Mouse (Mus musculus): ENCODE results near the gene Kmt2e. TPM values are rescaled to one million over a fixed set of nuclear protein-coding genes. Genes with fewer than 3 reads are reported as not detected.

Gene Kmt2e
- polyA plus RNA-seq, 1 experiment from 2014 or later: 63.4 TPM

- no peak for ATAC-seq (ENCODE audit: insufficient number of reproducible peaks, insufficient read depth, low FRiP score, low read depth)
- Histone ChIP-seq H3K27me3 (ENCODE audit: control insufficient read depth, insufficient read depth, low read length) (no peaks in the 10 kb centered on the region), H3K4me1 (ENCODE audit: control insufficient read depth in 2 of 2, insufficient read depth in 2 of 2, low read length in 2 of 2) (no peaks in the 10 kb centered on the region), H3K4me3 (ENCODE audit: control insufficient read depth in 1 of 2, insufficient read depth in 1 of 2, low read depth in 1 of 2, low read length in 2 of 2) (no peak overlapping the region), H3K9me3 (ENCODE audit: control insufficient read depth, low read length) (no peaks in the 10 kb centered on the region), H3K4me2 (ENCODE audit: low read length) (no peak overlapping the region), H3K9ac (ENCODE audit: low read length) (no peak overlapping the region), H3K27ac (replicated peaks in 1 of 2; ENCODE audit: control insufficient read depth in 1 of 2, insufficient read depth in 1 of 2, low read depth in 2 of 2, low read length in 2 of 2) (no peak overlapping the region), H3K36me3 (ENCODE audit: control insufficient read depth, insufficient read depth, low read length) (peaks cover 29% of the 10 kb centered on the region)
- WGBS: 10% methylated on average over 2 of the region's 2 CpGs
Measured at GRCm38 (mm10) chr5:23401999-23402398, 32.2 kb upstream of the Kmt2e start.

DNA sequence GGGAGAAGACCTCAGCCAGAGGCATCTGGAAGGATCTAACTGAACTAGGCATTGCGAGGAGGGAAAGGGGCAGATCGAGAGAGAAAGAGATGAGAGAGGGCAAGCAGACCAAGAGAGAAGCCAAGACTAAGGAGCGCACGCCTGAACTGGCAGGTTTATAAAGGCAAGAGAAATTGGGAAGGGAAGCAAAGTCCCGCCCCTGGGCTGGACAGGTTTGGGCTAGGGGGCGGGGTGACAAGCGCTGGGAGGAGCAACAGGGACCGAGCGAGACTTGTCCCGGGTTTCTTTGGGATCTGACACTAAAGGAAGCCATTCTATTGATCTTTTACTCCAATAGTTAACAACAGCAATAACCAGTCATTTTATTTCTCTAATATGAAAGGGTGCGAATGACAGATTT is 31.1 kb upstream of the Kmt2e start:
- H3K27ac ChIP-seq (replicated peaks in 1 of 2; ENCODE audit: control insufficient read depth in 1 of 2, insufficient read depth in 1 of 2, low read depth in 2 of 2, low read length in 2 of 2): no peak overlapping the region
- no peak overlapping the region for H3K4me2 ChIP-seq (ENCODE audit: low read length)
- no peaks in the 10 kb centered on the region for H3K27me3 ChIP-seq (ENCODE audit: control insufficient read depth, insufficient read depth, low read length)
- WGBS: 64% methylated on average over 11 of the region's 11 CpGs
- no peak overlapping the region for H3K4me3 ChIP-seq (ENCODE audit: control insufficient read depth in 1 of 2, insufficient read depth in 1 of 2, low read depth in 1 of 2, low read length in 2 of 2)
- no peaks in the 10 kb centered on the region for H3K9me3 ChIP-seq (ENCODE audit: control insufficient read depth, low read length)
- H3K4me1 ChIP-seq (ENCODE audit: control insufficient read depth in 2 of 2, insufficient read depth in 2 of 2, low read length in 2 of 2): peaks cover 0 to 3% of the 10 kb centered on the region in 2 experiments; a peak in 1 of 4 replicates
- peaks cover 29% of the 10 kb centered on the region for H3K36me3 ChIP-seq (ENCODE audit: control insufficient read depth, insufficient read depth, low read length)
- no peak for ATAC-seq (ENCODE audit: insufficient number of reproducible peaks, insufficient read depth, low FRiP score, low read depth)
- no peak overlapping the region for H3K9ac ChIP-seq (ENCODE audit: low read length)

DNA sequence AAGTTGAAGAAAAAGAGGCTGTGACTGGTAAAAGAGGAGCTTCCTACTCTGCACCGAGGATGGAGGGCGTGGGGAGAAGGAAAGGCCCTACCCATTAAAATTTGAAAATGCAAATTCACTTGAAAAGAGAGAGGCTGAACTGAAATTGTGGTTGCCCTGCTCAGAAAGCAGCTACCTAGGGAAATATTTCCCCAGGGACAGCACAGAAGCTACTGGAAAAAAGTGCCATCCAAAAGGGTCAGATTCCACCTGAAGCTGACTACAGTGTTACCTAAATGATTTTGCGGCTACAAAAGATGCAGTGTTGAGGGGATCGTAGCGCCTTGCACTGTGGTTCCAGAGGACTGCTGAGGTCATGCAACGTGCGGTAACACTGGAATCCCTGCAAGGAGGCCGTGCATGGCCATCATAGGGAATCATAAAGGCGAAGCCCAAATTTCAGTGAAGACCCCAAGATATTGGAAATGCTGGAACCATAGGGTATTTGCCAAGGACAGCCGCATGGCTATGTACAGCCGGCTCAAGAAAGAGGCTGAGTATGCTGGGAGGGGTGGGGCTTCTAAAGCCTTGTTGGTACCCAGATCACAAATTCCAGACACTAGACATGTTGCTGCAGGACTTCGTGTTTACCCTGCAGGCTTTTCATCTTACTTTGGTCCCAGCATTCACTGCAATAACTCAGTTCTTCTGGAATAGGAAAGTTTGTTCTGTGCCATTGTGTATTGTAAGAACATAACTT is 28.4 kb upstream of the Kmt2e start:
- peaks cover 35% of the 10 kb centered on the region for H3K36me3 ChIP-seq (ENCODE audit: control insufficient read depth, insufficient read depth, low read length)

DNA sequence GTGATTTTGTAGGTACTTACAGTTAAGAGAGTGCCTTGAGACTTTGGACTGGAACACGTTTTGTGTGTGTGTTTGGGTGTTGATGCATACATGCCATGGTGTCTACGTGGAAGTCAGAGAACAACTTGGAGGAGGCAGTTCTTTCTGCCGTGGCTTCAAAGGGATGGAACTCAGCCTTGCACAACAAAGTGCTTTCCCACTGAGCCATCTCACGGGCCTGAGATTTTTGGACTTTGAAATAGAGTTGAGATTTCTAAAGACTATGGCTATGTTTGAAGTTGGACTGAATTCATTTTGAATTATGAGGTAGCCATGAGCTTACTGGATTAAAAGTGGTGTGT is 27.9 kb upstream of the Kmt2e start:
- 80% methylated on average over 4 of the region's 4 CpGs for WGBS
- H3K9ac ChIP-seq (ENCODE audit: low read length): no peak overlapping the region
- H3K4me2 ChIP-seq (ENCODE audit: low read length): no peak overlapping the region
- no peaks in the 10 kb centered on the region for H3K27me3 ChIP-seq (ENCODE audit: control insufficient read depth, insufficient read depth, low read length)
- no peaks in the 10 kb centered on the region for H3K9me3 ChIP-seq (ENCODE audit: control insufficient read depth, low read length)
- peaks cover 32% of the 10 kb centered on the region for H3K36me3 ChIP-seq (ENCODE audit: control insufficient read depth, insufficient read depth, low read length)
- ATAC-seq (ENCODE audit: insufficient number of reproducible peaks, insufficient read depth, low FRiP score, low read depth): no peak
- no peak overlapping the region for H3K4me3 ChIP-seq (ENCODE audit: control insufficient read depth in 1 of 2, insufficient read depth in 1 of 2, low read depth in 1 of 2, low read length in 2 of 2)
- H3K27ac ChIP-seq (replicated peaks in 1 of 2; ENCODE audit: control insufficient read depth in 1 of 2, insufficient read depth in 1 of 2, low read depth in 2 of 2, low read length in 2 of 2): no peak overlapping the region
- H3K4me1 ChIP-seq (ENCODE audit: control insufficient read depth in 2 of 2, insufficient read depth in 2 of 2, low read length in 2 of 2): peaks cover 7 to 24% of the 10 kb centered on the region in 2 experiments

More for the DNA sequence above, 28.4 kb upstream of the Kmt2e start:
- Histone ChIP-seq H3K4me2 (ENCODE audit: low read length) (no peak overlapping the region), H3K4me1 (ENCODE audit: control insufficient read depth in 2 of 2, insufficient read depth in 2 of 2, low read length in 2 of 2) (peaks cover 7 to 19% of the 10 kb centered on the region in 2 experiments), H3K27me3 (ENCODE audit: control insufficient read depth, insufficient read depth, low read length) (no peaks in the 10 kb centered on the region), H3K9me3 (ENCODE audit: control insufficient read depth, low read length) (no peaks in the 10 kb centered on the region), H3K9ac (ENCODE audit: low read length) (no peak overlapping the region), H3K27ac (replicated peaks in 1 of 2; ENCODE audit: control insufficient read depth in 1 of 2, insufficient read depth in 1 of 2, low read depth in 2 of 2, low read length in 2 of 2) (no peak overlapping the region), H3K4me3 (ENCODE audit: control insufficient read depth in 1 of 2, insufficient read depth in 1 of 2, low read depth in 1 of 2, low read length in 2 of 2) (no peak overlapping the region)
- 89% methylated on average over 12 of the region's 12 CpGs for WGBS
- no peak for ATAC-seq (ENCODE audit: insufficient number of reproducible peaks, insufficient read depth, low FRiP score, low read depth)

DNA sequence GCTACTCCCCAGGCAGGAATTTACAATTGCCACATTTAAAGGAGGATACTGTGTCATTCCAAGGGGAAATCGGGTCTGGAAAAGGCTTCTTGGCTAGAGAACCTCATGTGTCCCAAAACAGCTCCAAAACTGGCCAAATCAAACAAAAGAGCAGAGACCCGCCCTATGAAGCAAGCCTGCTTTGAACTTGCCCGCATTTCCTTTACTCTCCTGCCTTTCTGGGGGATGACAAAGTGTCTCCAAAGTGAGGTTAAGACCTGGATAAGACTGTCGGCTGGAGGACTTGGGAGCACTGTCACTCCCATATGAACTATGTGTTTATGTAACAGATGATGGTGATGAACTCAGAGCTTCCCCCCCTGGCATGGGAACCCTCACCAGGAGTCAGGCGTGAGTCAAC is 26.1 kb upstream of the Kmt2e start:
- H3K9me3 ChIP-seq (ENCODE audit: control insufficient read depth, low read length): no peaks in the 10 kb centered on the region
- 58% methylated on average over 5 of the region's 5 CpGs for WGBS
- H3K9ac ChIP-seq (ENCODE audit: low read length): no peak overlapping the region
- no peak overlapping the region for H3K4me2 ChIP-seq (ENCODE audit: low read length)
- H3K27me3 ChIP-seq (ENCODE audit: control insufficient read depth, insufficient read depth, low read length): no peaks in the 10 kb centered on the region
- peaks cover 12 to 41% of the 10 kb centered on the region in 2 experiments for H3K4me1 ChIP-seq (ENCODE audit: control insufficient read depth in 2 of 2, insufficient read depth in 2 of 2, low read length in 2 of 2)
- no peak for ATAC-seq (ENCODE audit: insufficient number of reproducible peaks, insufficient read depth, low FRiP score, low read depth)
- H3K36me3 ChIP-seq (ENCODE audit: control insufficient read depth, insufficient read depth, low read length): peaks cover 44% of the 10 kb centered on the region
- H3K4me3 ChIP-seq (ENCODE audit: control insufficient read depth in 1 of 2, insufficient read depth in 1 of 2, low read depth in 1 of 2, low read length in 2 of 2): no peak overlapping the region
- peak overlapping the region in 1 of 2 experiments; percentile 24; a peak in 1 of 4 replicates for H3K27ac ChIP-seq (replicated peaks in 1 of 2; ENCODE audit: control insufficient read depth in 1 of 2, insufficient read depth in 1 of 2, low read depth in 2 of 2, low read length in 2 of 2)

- Histone ChIP-seq H3K36me3 (ENCODE audit: control insufficient read depth, insufficient read depth, low read length) (peaks cover 40% of the 10 kb centered on the region), H3K4me3 (ENCODE audit: control insufficient read depth in 1 of 2, insufficient read depth in 1 of 2, low read depth in 1 of 2, low read length in 2 of 2) (no peak overlapping the region), H3K4me1 (ENCODE audit: control insufficient read depth in 2 of 2, insufficient read depth in 2 of 2, low read length in 2 of 2) (peaks cover 21 to 61% of the 10 kb centered on the region in 2 experiments), H3K9me3 (ENCODE audit: control insufficient read depth, low read length) (no peaks in the 10 kb centered on the region), H3K27me3 (ENCODE audit: control insufficient read depth, insufficient read depth, low read length) (no peaks in the 10 kb centered on the region), H3K27ac (replicated peaks in 1 of 2; ENCODE audit: control insufficient read depth in 1 of 2, insufficient read depth in 1 of 2, low read depth in 2 of 2, low read length in 2 of 2) (peak overlapping the region; percentile 61 to 64), H3K9ac (ENCODE audit: low read length) (no peak overlapping the region), H3K4me2 (ENCODE audit: low read length) (no peak overlapping the region; the same call in 1 of the 2 replicates)
- peak; percentile 29; the same call in 1 of the 2 replicates for ATAC-seq (ENCODE audit: insufficient number of reproducible peaks, insufficient read depth, low FRiP score, low read depth)
- 45% methylated on average over 9 of the region's 9 CpGs for WGBS
Measured at GRCm38 (mm10) chr5:23410040-23410717, 24.1 kb upstream of the Kmt2e start.

DNA sequence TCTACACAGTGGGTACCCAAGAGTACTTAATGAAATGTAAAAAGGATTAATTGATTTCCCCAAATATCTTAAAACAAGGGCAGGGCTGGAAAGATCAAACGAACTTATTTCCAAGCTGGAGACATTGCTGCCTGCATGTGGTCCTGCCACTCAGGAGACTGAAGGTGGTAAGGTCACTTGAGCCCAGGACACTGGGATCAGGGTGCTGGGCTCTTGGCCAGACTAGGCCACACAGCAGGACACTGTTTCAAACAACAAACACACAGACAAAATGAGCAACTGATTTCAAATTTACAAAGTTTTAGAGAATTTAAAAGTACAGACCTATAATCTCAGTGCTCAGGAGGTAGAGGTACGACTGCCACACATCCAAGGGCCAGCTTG is 23.5 kb upstream of the Kmt2e start:
- no peak overlapping the region for H3K9ac ChIP-seq (ENCODE audit: low read length)
- peaks cover 40% of the 10 kb centered on the region for H3K36me3 ChIP-seq (ENCODE audit: control insufficient read depth, insufficient read depth, low read length)
- no peak for ATAC-seq (ENCODE audit: insufficient number of reproducible peaks, insufficient read depth, low FRiP score, low read depth)
- 65% methylated on average over 2 of the region's 2 CpGs for WGBS
- peaks cover 22 to 66% of the 10 kb centered on the region in 2 experiments for H3K4me1 ChIP-seq (ENCODE audit: control insufficient read depth in 2 of 2, insufficient read depth in 2 of 2, low read length in 2 of 2)
- H3K4me2 ChIP-seq (ENCODE audit: low read length): no peak overlapping the region
- H3K27ac ChIP-seq (replicated peaks in 1 of 2; ENCODE audit: control insufficient read depth in 1 of 2, insufficient read depth in 1 of 2, low read depth in 2 of 2, low read length in 2 of 2): peak overlapping the region; percentile 5 to 61; a peak in 3 of 4 replicates
- no peak overlapping the region for H3K4me3 ChIP-seq (ENCODE audit: control insufficient read depth in 1 of 2, insufficient read depth in 1 of 2, low read depth in 1 of 2, low read length in 2 of 2)
- H3K27me3 ChIP-seq (ENCODE audit: control insufficient read depth, insufficient read depth, low read length): no peaks in the 10 kb centered on the region
- H3K9me3 ChIP-seq (ENCODE audit: control insufficient read depth, low read length): no peaks in the 10 kb centered on the region

Measured in heart, embryonic 14.5 days (tissue).